Mouse (Mus musculus) heart, embryonic 13.5 days (tissue): ENCODE measurements around the gene Mpp4. TPM values are rescaled to one million over a fixed set of nuclear protein-coding genes. Genes with fewer than 3 reads are reported as not detected.

Experiments used
- ATAC-seq: fragments of 200-750 bp; cut with Nextera tagmentation; 2 replicates; pipeline ENCODE4 v1.8.0; 2017; ENCODE audit warnings: moderate TSS enrichment; ENCODE audit not compliant: insufficient number of reproducible peaks, low FRiP score, low TSS enrichment; ENCODE audit errors: extremely low read depth
- H3K27ac ChIP-seq: fragments of 300-500 bp; sonication (generic); replicated peaks from 2 replicates; pipeline ENCODE4 v1.5.1; 2015; ENCODE audit warnings: moderate library complexity, mild to moderate bottlenecking, inconsistent platforms
- H3K27me3 ChIP-seq: fragments of 300-500 bp; sonication (generic); replicated peaks from 2 replicates; pipeline ENCODE4 v1.6.1; 2015; ENCODE audit warnings: mild to moderate bottlenecking, inconsistent platforms
- H3K36me3 ChIP-seq: fragments of 300-500 bp; sonication (generic); 2 replicates; pipeline ENCODE4 v1.6.1; 2015; ENCODE audit warnings: mild to moderate bottlenecking, inconsistent platforms
- H3K4me1 ChIP-seq: fragments of 300-500 bp; sonication (generic); 2 replicates; pipeline ENCODE4 v1.6.1; 2015; ENCODE audit warnings: inconsistent platforms
- H3K4me2 ChIP-seq: fragments of 300-500 bp; sonication (generic); 2 replicates; pipeline ENCODE4 v1.6.1; 2015; ENCODE audit warnings: inconsistent platforms, mild to moderate bottlenecking, moderate library complexity
- H3K4me3 ChIP-seq: fragments of 300-500 bp; sonication (generic); 2 replicates; pipeline ENCODE4 v1.5.1; 2015; ENCODE audit warnings: moderate library complexity, mild to moderate bottlenecking, inconsistent platforms
- H3K9ac ChIP-seq: fragments of 300-500 bp; sonication (generic); 2 replicates; pipeline ENCODE4 v1.6.1; 2015; ENCODE audit warnings: inconsistent platforms, mild to moderate bottlenecking, moderate library complexity
- H3K9me3 ChIP-seq: fragments of 300-500 bp; sonication (generic); 2 replicates; pipeline ENCODE4 v1.6.1; 2016; ENCODE audit warnings: inconsistent platforms
- WGBS: fragments of 180-500 bp; shearing (Covaris S2); methylation state at CpG from one replicate; pipeline ENCODE4 v1.1.7; 2015; ENCODE audit warnings: mixed read lengths; 5-methylcytosine and 5-hydroxymethylcytosine counted together
- polyA plus RNA-seq: library from polyadenylated mRNA; unstranded; fragments of >200 nt; fragmentation: Nextera tagmentation; extraction: Ambion mirVana; gene quantifications from 2 replicates; pipeline ENCODE4 v1.2.1, GENCODE M21; 2015

Mpp4 gene
- polyA plus RNA-seq, 1 experiment from 2014 or later = 0.23 TPM

DNA sequence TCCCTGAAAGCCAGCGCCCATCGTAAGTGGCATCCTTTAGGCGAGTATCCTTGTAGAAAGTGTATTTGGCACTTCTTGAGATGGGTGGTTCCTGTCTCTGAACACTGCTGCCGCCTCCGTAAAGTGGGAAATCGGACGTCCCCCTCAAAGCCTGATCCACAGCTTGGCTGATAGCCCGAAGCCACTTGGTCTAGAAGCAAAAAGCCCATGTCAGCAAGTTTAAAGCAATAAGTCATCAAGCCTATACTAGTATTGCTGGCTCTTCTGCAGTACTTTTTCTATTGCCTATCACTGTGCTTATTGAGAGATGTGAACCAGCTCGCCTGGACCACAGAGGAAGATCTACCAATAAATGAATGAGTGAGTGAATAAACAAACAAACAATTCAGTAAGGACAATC lies 22.2 kb upstream of the Mpp4 start:
- Histone ChIP-seq H3K9ac (no peak overlapping the region), H3K4me1 (no peaks in the 10 kb centered on the region), H3K36me3 (peaks cover 69% of the 10 kb centered on the region), H3K4me3 (no peak overlapping the region), H3K27ac (no peak overlapping the region), H3K9me3 (no peaks in the 10 kb centered on the region), H3K4me2 (no peak overlapping the region), H3K27me3 (no peaks in the 10 kb centered on the region)
- 85% methylated on average over 9 of the region's 9 CpGs for WGBS
- no peak for ATAC-seq

- H3K36me3 ChIP-seq = peaks cover 85% of the 10 kb centered on the region
- H3K27ac ChIP-seq = no peak overlapping the region
- no peak for ATAC-seq
- H3K9me3 ChIP-seq = no peaks in the 10 kb centered on the region
- H3K4me3 ChIP-seq = no peak overlapping the region
- no peak overlapping the region for H3K9ac ChIP-seq
- H3K27me3 ChIP-seq = no peaks in the 10 kb centered on the region
- no peak overlapping the region for H3K4me2 ChIP-seq
- H3K4me1 ChIP-seq = no peaks in the 10 kb centered on the region
- WGBS = 66% methylated on average over 4 of the region's 4 CpGs
These were observed 19.9 kb upstream of the Mpp4 start for GRCm38 (mm10) chr1:59183045-59183444.

- H3K27me3 ChIP-seq = no peaks in the 10 kb centered on the region
- no peak overlapping the region for H3K9ac ChIP-seq
- H3K36me3 ChIP-seq = peaks cover 88% of the 10 kb centered on the region
- ATAC-seq = no peak
- H3K27ac ChIP-seq = no peak overlapping the region
- H3K4me2 ChIP-seq = no peak overlapping the region
- WGBS = 92% methylated on average over 2 of the region's 2 CpGs
- H3K4me3 ChIP-seq = no peak overlapping the region
- H3K4me1 ChIP-seq = no peaks in the 10 kb centered on the region
- H3K9me3 ChIP-seq = no peaks in the 10 kb centered on the region
These were observed 19.2 kb upstream of the Mpp4 start for GRCm38 (mm10) chr1:59182373-59182772.

GRCm38 (mm10) chr1:59180003-59180402 lies 16.8 kb upstream of the Mpp4 start:
- no peaks in the 10 kb centered on the region for H3K9me3 ChIP-seq
- 88% methylated on average over 3 of the region's 3 CpGs for WGBS
- no peak overlapping the region for H3K4me3 ChIP-seq
- no peaks in the 10 kb centered on the region for H3K27me3 ChIP-seq
- H3K9ac ChIP-seq = no peak overlapping the region
- H3K36me3 ChIP-seq = peaks cover 84% of the 10 kb centered on the region
- no peak overlapping the region for H3K4me2 ChIP-seq
- ATAC-seq = no peak
- H3K27ac ChIP-seq = no peak overlapping the region
- no peaks in the 10 kb centered on the region for H3K4me1 ChIP-seq

DNA sequence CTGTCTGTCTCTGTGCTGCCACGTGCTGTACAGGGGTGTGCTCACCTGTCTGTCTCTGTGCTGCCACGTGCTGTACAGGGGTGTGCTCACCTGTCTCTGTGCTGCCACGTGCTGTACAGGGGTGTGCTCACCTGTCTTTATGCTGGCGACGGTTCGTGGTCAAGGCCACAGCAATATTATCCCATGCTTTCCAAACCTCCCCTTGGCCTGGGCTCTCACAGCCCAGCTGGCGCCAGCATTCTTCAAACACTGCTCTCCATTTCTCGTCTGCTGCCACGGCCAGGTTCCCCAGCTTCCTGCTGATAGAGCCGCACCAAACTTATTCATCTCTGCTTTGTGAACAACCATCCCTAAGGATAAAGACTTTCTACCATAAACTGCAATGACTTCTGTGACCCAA lies 15.2 kb upstream of the Mpp4 start:
- no peak overlapping the region for H3K9ac ChIP-seq
- H3K4me2 ChIP-seq = no peak overlapping the region
- peaks cover 78% of the 10 kb centered on the region for H3K36me3 ChIP-seq
- whole genome bisulfite sequencing = 89% methylated on average over 10 of the region's 10 CpGs
- H3K4me3 ChIP-seq = no peak overlapping the region
- no peak overlapping the region for H3K27ac ChIP-seq
- no peaks in the 10 kb centered on the region for H3K4me1 ChIP-seq
- H3K9me3 ChIP-seq = no peaks in the 10 kb centered on the region
- no peaks in the 10 kb centered on the region for H3K27me3 ChIP-seq
- no peak for ATAC-seq

DNA sequence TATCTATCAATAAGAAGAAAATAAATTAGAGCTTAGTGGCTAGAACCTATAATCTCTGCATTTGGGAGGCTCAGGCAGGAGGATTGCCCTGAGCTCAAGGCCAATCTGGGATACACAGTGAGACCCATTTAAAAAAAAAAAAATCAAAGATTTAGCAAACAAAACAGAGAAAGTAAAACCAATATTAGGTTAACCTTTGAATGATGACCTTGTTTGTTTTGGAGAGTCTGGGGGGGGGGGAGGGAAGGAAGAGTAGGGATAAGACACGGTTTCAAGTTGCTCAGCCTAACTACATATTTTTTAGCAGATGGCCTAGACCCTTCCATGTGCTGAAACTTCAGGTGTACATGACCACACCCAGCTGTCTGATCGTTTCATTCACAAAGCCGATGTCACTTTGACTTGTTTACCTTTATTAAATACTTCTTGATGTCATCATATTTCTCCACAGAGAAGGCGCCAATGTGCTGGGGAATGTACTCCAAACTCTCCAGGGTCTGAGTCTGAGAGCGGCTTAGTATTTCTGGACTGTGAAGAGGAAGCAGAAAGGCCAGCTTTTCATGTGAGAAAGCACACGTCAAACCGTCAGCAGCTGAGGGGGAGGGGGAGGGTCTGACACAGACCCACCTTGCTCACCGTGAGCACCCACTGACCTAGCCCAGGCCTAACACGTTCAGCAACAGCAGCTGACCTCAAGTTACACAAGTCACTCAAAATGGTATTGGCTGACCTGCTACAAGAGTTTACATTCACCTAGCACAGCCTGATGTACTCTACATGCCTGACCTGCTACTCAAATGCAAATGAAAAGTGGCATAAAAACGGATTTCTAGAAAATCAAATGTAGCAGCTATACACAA lies 11.6 kb upstream of the Mpp4 start:
- H3K27ac ChIP-seq = no peak overlapping the region
- no peak overlapping the region for H3K9ac ChIP-seq
- 72% methylated on average over 10 of the region's 10 CpGs for WGBS
- no peak for ATAC-seq
- H3K27me3 ChIP-seq = no peaks in the 10 kb centered on the region
- peaks cover 75% of the 10 kb centered on the region for H3K36me3 ChIP-seq
- no peak overlapping the region for H3K4me3 ChIP-seq
- no peaks in the 10 kb centered on the region for H3K9me3 ChIP-seq
- no peak overlapping the region for H3K4me2 ChIP-seq
- H3K4me1 ChIP-seq = peaks cover 6% of the 10 kb centered on the region; the same call in 1 of the 2 replicates

DNA sequence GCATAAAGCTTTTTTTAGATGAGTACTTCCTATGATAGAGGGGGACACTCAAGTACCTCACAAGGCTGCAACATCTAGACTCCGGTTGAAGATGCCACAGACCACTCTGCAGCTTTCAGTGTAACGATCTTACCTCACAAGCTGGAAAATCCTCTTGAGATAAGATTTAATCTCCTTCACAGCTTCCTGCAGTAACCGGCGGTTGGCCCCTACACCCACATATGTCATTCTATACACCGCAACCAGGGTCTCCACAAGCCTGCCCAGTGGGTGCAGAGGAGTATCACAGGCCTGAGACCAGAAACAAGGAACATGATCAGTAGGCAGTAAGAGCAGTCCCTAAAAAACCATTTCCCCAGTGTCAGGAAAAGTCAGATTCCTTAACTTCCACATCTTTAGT lies 9.8 kb upstream of the Mpp4 start:
- no peaks in the 10 kb centered on the region for H3K27me3 ChIP-seq
- no peak overlapping the region for H3K4me2 ChIP-seq
- H3K4me1 ChIP-seq = peaks cover 16% of the 10 kb centered on the region
- H3K9me3 ChIP-seq = no peaks in the 10 kb centered on the region
- H3K9ac ChIP-seq = no peak overlapping the region
- ATAC-seq = no peak
- H3K27ac ChIP-seq = no peak overlapping the region
- peaks cover 68% of the 10 kb centered on the region for H3K36me3 ChIP-seq
- no peak overlapping the region for H3K4me3 ChIP-seq
- WGBS = 50% methylated on average over 5 of the region's 5 CpGs

DNA sequence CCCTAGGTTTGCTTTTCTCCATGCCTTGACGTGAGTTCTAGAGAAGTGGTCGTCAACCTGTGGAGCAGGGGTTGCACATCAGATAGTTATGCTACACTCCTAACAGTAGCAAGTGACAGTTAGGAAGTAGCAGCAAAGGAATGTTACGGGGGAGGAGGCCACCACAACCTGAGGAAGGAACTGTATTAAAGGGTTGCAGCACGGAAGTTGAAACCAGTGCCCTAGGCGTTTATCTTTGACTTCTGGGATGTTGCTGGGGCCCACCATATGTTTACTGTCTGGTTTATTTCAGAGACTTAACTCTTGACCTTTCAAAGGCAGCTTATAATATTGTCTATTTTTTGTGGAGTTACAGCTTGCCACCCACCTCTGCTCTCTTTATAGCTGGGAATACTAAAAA lies 8.7 kb upstream of the Mpp4 start:
- ATAC-seq = no peak
- Histone ChIP-seq H3K4me3 (no peak overlapping the region), H3K4me2 (no peak overlapping the region), H3K9ac (no peak overlapping the region), H3K36me3 (peaks cover 68% of the 10 kb centered on the region), H3K4me1 (peaks cover 18% of the 10 kb centered on the region), H3K9me3 (no peaks in the 10 kb centered on the region), H3K27ac (no peak overlapping the region), H3K27me3 (no peaks in the 10 kb centered on the region)
- WGBS = 37% methylated on average over 5 of the region's 5 CpGs

- peaks cover 73% of the 10 kb centered on the region for H3K36me3 ChIP-seq
- no peak overlapping the region for H3K27ac ChIP-seq
- no peaks in the 10 kb centered on the region for H3K27me3 ChIP-seq
- no peak overlapping the region for H3K4me2 ChIP-seq
- no peak overlapping the region for H3K4me3 ChIP-seq
- 69% methylated on average over 8 of the region's 8 CpGs for WGBS
- peaks cover 18% of the 10 kb centered on the region for H3K4me1 ChIP-seq
- no peak for ATAC-seq
- H3K9me3 ChIP-seq = no peaks in the 10 kb centered on the region
- H3K9ac ChIP-seq = no peak overlapping the region
These were observed 7.1 kb upstream of the Mpp4 start for GRCm38 (mm10) chr1:59170290-59170689.

- Histone ChIP-seq H3K27ac (no peak overlapping the region), H3K4me1 (peaks cover 18% of the 10 kb centered on the region), H3K9ac (no peak overlapping the region), H3K4me2 (no peak overlapping the region), H3K36me3 (peaks cover 68% of the 10 kb centered on the region), H3K4me3 (no peak overlapping the region), H3K27me3 (no peaks in the 10 kb centered on the region), H3K9me3 (no peaks in the 10 kb centered on the region)
- ATAC-seq = no peak
- WGBS = 84% methylated on average over 6 of the region's 6 CpGs
These were observed 6.4 kb upstream of the Mpp4 start for GRCm38 (mm10) chr1:59169586-59169985.

DNA sequence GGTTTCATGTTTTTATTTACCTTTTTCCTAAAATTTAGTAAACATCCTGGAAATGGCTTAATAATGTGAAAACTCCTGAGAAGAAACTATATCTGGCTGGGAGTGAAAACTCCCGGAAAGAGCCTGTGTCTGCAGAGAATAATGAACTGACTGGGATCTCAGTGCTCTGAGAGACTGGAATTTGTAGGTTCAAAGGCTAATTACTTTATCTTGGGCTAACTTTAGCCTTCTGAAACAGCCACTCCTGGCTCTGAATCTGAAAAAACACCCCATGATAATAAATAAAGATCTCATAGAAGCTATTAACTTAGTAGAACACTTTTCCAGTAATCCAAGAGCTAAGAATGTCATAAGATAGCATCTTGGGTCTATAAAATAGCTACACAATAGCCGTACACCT lies 5.4 kb upstream of the Mpp4 start:
- Histone ChIP-seq H3K27me3 (no peaks in the 10 kb centered on the region), H3K4me1 (peaks cover 18% of the 10 kb centered on the region), H3K27ac (no peak overlapping the region), H3K4me3 (no peak overlapping the region), H3K4me2 (no peak overlapping the region), H3K9me3 (no peaks in the 10 kb centered on the region), H3K36me3 (peaks cover 69% of the 10 kb centered on the region), H3K9ac (no peak overlapping the region)
- WGBS = 38% methylated on average over 2 of the region's 2 CpGs
- ATAC-seq = no peak
